Mouse (Mus musculus) heart, embryonic 13.5 days (tissue): Measurements from ENCODE around the gene Igsf3. TPM values are rescaled to one million over a fixed set of nuclear protein-coding genes. Genes with fewer than 3 reads are reported as not detected.

ENCODE experiments used
- ATAC-seq: fragments of 200-750 bp; cut with Nextera tagmentation; 2 replicates; pipeline ENCODE4 v1.8.0; 2017; ENCODE audit warnings: moderate TSS enrichment; ENCODE audit not compliant: insufficient number of reproducible peaks, low FRiP score, low TSS enrichment; ENCODE audit errors: extremely low read depth
- H3K27ac ChIP-seq: fragments of 300-500 bp; sonication (generic); replicated peaks from 2 replicates; pipeline ENCODE4 v1.5.1; 2015; ENCODE audit warnings: moderate library complexity, mild to moderate bottlenecking, inconsistent platforms
- H3K27me3 ChIP-seq: fragments of 300-500 bp; sonication (generic); replicated peaks from 2 replicates; pipeline ENCODE4 v1.6.1; 2015; ENCODE audit warnings: mild to moderate bottlenecking, inconsistent platforms
- H3K36me3 ChIP-seq: fragments of 300-500 bp; sonication (generic); 2 replicates; pipeline ENCODE4 v1.6.1; 2015; ENCODE audit warnings: mild to moderate bottlenecking, inconsistent platforms
- H3K4me1 ChIP-seq: fragments of 300-500 bp; sonication (generic); 2 replicates; pipeline ENCODE4 v1.6.1; 2015; ENCODE audit warnings: inconsistent platforms
- H3K4me2 ChIP-seq: fragments of 300-500 bp; sonication (generic); 2 replicates; pipeline ENCODE4 v1.6.1; 2015; ENCODE audit warnings: inconsistent platforms, mild to moderate bottlenecking, moderate library complexity
- H3K4me3 ChIP-seq: fragments of 300-500 bp; sonication (generic); 2 replicates; pipeline ENCODE4 v1.5.1; 2015; ENCODE audit warnings: moderate library complexity, mild to moderate bottlenecking, inconsistent platforms
- H3K9ac ChIP-seq: fragments of 300-500 bp; sonication (generic); 2 replicates; pipeline ENCODE4 v1.6.1; 2015; ENCODE audit warnings: inconsistent platforms, mild to moderate bottlenecking, moderate library complexity
- H3K9me3 ChIP-seq: fragments of 300-500 bp; sonication (generic); 2 replicates; pipeline ENCODE4 v1.6.1; 2016; ENCODE audit warnings: inconsistent platforms
- WGBS: fragments of 180-500 bp; shearing (Covaris S2); methylation state at CpG from one replicate; pipeline ENCODE4 v1.1.7; 2015; ENCODE audit warnings: mixed read lengths; 5-methylcytosine and 5-hydroxymethylcytosine counted together
- polyA plus RNA-seq: library from polyadenylated mRNA; unstranded; fragments of >200 nt; fragmentation: Nextera tagmentation; extraction: Ambion mirVana; gene quantifications from 2 replicates; pipeline ENCODE4 v1.2.1, GENCODE M21; 2015

The Igsf3 gene
- polyA plus RNA-seq, 1 experiment from 2014 or later, result 40.1 TPM

GRCm38 (mm10) chr3:101393659-101394539, 17.0 kb downstream of the Igsf3 start:
- H3K4me2 ChIP-seq, result no peak overlapping the region; the same call in 1 of the 2 replicates

GRCm38 (mm10) chr3:101395341-101395740, 18.5 kb downstream of the Igsf3 start:
- WGBS, result 13% methylated on average over 5 of the region's 5 CpGs
- Histone ChIP-seq H3K36me3 (no peaks in the 10 kb centered on the region; the same call in 1 of the 2 replicates), H3K9ac (peak overlapping the region; percentile 1), H3K27me3 (no peaks in the 10 kb centered on the region), H3K9me3 (no peaks in the 10 kb centered on the region), H3K4me1 (peaks cover 91% of the 10 kb centered on the region), H3K4me3 (no peak overlapping the region), H3K4me2 (peak overlapping the region; percentile 31), H3K27ac (peak overlapping the region; percentile 89)
- no peak for ATAC-seq

More at GRCm38 (mm10) chr3:101393659-101394539, 17.0 kb downstream of the Igsf3 start:
- ATAC-seq, result no peak
- Histone ChIP-seq H3K9me3 (no peaks in the 10 kb centered on the region), H3K36me3 (no peaks in the 10 kb centered on the region; the same call in 1 of the 2 replicates), H3K9ac (peak overlapping the region; percentile 50; the same call in 1 of the 2 replicates), H3K4me3 (no peak overlapping the region), H3K4me1 (peaks cover 91% of the 10 kb centered on the region), H3K27ac (peak overlapping the region; percentile 89), H3K27me3 (no peaks in the 10 kb centered on the region)
- 56% methylated on average over 19 of the region's 19 CpGs for WGBS

- Histone ChIP-seq H3K36me3 (no peaks in the 10 kb centered on the region; the same call in 1 of the 2 replicates), H3K9me3 (no peaks in the 10 kb centered on the region), H3K27me3 (no peaks in the 10 kb centered on the region), H3K27ac (peak overlapping the region; percentile 89), H3K9ac (no peak overlapping the region), H3K4me1 (peaks cover 88% of the 10 kb centered on the region), H3K4me3 (no peak overlapping the region), H3K4me2 (peak overlapping the region; percentile 31)
- 53% methylated on average over 3 of the region's 3 CpGs for WGBS
- ATAC-seq, result no peak
Observed at GRCm38 (mm10) chr3:101396061-101396460, 19.2 kb downstream of the Igsf3 start.

- H3K4me3 ChIP-seq, result no peak overlapping the region
- ATAC-seq, result no peak
- H3K9me3 ChIP-seq, result no peaks in the 10 kb centered on the region
- H3K27ac ChIP-seq, result peak overlapping the region; percentile 89
- 40% methylated on average over 13 of the region's 13 CpGs for WGBS
- H3K27me3 ChIP-seq, result no peaks in the 10 kb centered on the region
- H3K4me2 ChIP-seq, result no peak overlapping the region; the same call in 1 of the 2 replicates
- H3K4me1 ChIP-seq, result peaks cover 95% of the 10 kb centered on the region
- peak overlapping the region; percentile 41 for H3K9ac ChIP-seq
- H3K36me3 ChIP-seq, result no peaks in the 10 kb centered on the region; the same call in 1 of the 2 replicates
Observed at GRCm38 (mm10) chr3:101396726-101397263, 19.9 kb downstream of the Igsf3 start.

- Histone ChIP-seq H3K4me1 (peaks cover 93% of the 10 kb centered on the region), H3K9me3 (no peaks in the 10 kb centered on the region), H3K27me3 (no peaks in the 10 kb centered on the region), H3K36me3 (no peaks in the 10 kb centered on the region; the same call in 1 of the 2 replicates), H3K4me2 (no peak overlapping the region), H3K9ac (peak overlapping the region; percentile 41), H3K4me3 (no peak overlapping the region), H3K27ac (peak overlapping the region; percentile 83)
- WGBS, result 80% methylated on average over 4 of the region's 4 CpGs
- ATAC-seq, result no peak
Observed at GRCm38 (mm10) chr3:101397422-101397821, 20.5 kb downstream of the Igsf3 start.

- peak overlapping the region; percentile 41 for H3K9ac ChIP-seq
- 37% methylated on average over 12 of the region's 12 CpGs for WGBS
- H3K4me2 ChIP-seq, result peak overlapping the region; percentile 28
- no peak; the same call in 1 of the 2 replicates for ATAC-seq
- H3K4me3 ChIP-seq, result no peak overlapping the region
- no peaks in the 10 kb centered on the region; the same call in 1 of the 2 replicates for H3K36me3 ChIP-seq
- peaks cover 91% of the 10 kb centered on the region for H3K4me1 ChIP-seq
- peak overlapping the region; percentile 83 for H3K27ac ChIP-seq
- no peaks in the 10 kb centered on the region for H3K27me3 ChIP-seq
- H3K9me3 ChIP-seq, result no peaks in the 10 kb centered on the region
Observed at GRCm38 (mm10) chr3:101398071-101398786, 21.3 kb downstream of the Igsf3 start.

- no peaks in the 10 kb centered on the region for H3K27me3 ChIP-seq
- H3K4me3 ChIP-seq, result no peak overlapping the region
- no peaks in the 10 kb centered on the region for H3K9me3 ChIP-seq
- H3K4me2 ChIP-seq, result no peak overlapping the region
- peaks cover 91% of the 10 kb centered on the region for H3K4me1 ChIP-seq
- no peaks in the 10 kb centered on the region for H3K36me3 ChIP-seq
- H3K9ac ChIP-seq, result peak overlapping the region; percentile 41
- H3K27ac ChIP-seq, result peak overlapping the region; percentile 83
- WGBS, result 63% methylated on average over 2 of the region's 2 CpGs
- ATAC-seq, result no peak
Observed at GRCm38 (mm10) chr3:101398877-101399276, 22.0 kb downstream of the Igsf3 start.

GRCm38 (mm10) chr3:101401501-101401900, 24.6 kb downstream of the Igsf3 start:
- ATAC-seq, result no peak
- Histone ChIP-seq H3K4me3 (no peak overlapping the region), H3K9ac (no peak overlapping the region), H3K4me2 (no peak overlapping the region), H3K4me1 (peaks cover 91% of the 10 kb centered on the region), H3K27me3 (no peaks in the 10 kb centered on the region), H3K27ac (no peak overlapping the region), H3K9me3 (no peaks in the 10 kb centered on the region), H3K36me3 (no peaks in the 10 kb centered on the region)
- WGBS, result 38% methylated on average over 5 of the region's 5 CpGs

GRCm38 (mm10) chr3:101404620-101405415, 27.9 kb downstream of the Igsf3 start:
- ATAC-seq, result no peak
- Histone ChIP-seq H3K9me3 (no peaks in the 10 kb centered on the region), H3K4me3 (no peak overlapping the region), H3K27ac (peak overlapping the region; percentile 65), H3K36me3 (no peaks in the 10 kb centered on the region), H3K4me2 (peak overlapping the region; percentile 18; the same call in 1 of the 2 replicates), H3K27me3 (no peaks in the 10 kb centered on the region), H3K9ac (no peak overlapping the region), H3K4me1 (peaks cover 91% of the 10 kb centered on the region)
- WGBS, result 61% methylated on average over 13 of the region's 13 CpGs

GRCm38 (mm10) chr3:101405495-101405894, 28.6 kb downstream of the Igsf3 start:
- H3K27me3 ChIP-seq, result no peaks in the 10 kb centered on the region
- H3K4me3 ChIP-seq, result no peak overlapping the region
- peak overlapping the region; percentile 18 for H3K4me2 ChIP-seq
- ATAC-seq, result no peak
- 37% methylated on average over 10 of the region's 10 CpGs for WGBS
- H3K27ac ChIP-seq, result peak overlapping the region; percentile 65
- H3K4me1 ChIP-seq, result peaks cover 92% of the 10 kb centered on the region
- H3K9ac ChIP-seq, result 0 out of 2 replicates have a peak overlapping the region, but pooled peaks have one; percentile 44
- H3K36me3 ChIP-seq, result no peaks in the 10 kb centered on the region
- H3K9me3 ChIP-seq, result no peaks in the 10 kb centered on the region
